Mouse (Mus musculus) myocyte (in vitro differentiated cells): Measurements from ENCODE around the gene Olfr574.

ENCODE experiments used
- POLR2AphosphoS2 ChIP-seq: IDR thresholded peaks from one replicate; pipeline ENCODE4 v1.6.1; 2011; ENCODE audit warnings: low read depth, control low read depth; ENCODE audit not compliant: insufficient read length
- TCF12 ChIP-seq: IDR thresholded peaks from one replicate; pipeline ENCODE4 v1.6.1; 2011; ENCODE audit warnings: mild to moderate bottlenecking, control low read depth; ENCODE audit not compliant: poor library complexity, insufficient read depth, severe bottlenecking
- TCF3 ChIP-seq: IDR thresholded peaks from one replicate; pipeline ENCODE4 v1.6.1; 2011; ENCODE audit warnings: low read depth, control low read depth; ENCODE audit not compliant: insufficient read length
- USF1 ChIP-seq: IDR thresholded peaks from one replicate; pipeline ENCODE4 v1.6.1; 2011; ENCODE audit warnings: low read depth, mild to moderate bottlenecking, control low read depth, moderate library complexity

DNA sequence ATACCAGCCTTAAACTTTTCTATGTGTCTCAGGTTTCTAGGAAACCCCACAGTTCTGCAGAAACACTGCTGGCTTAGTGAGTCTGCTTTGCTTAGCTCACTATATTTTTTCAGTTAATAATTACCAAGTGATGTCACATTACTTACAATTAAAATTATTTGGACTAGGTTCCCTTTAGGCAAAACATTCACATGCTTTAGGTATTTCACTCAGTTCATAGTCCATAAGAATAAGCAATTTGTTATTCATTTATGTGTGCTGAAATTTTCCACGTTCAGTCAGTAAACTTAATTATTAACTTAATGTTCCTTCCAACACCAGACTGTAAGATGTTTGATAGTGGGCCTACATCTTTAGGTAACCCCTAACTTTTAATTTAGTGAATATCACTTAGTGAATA is 2.5 kb downstream of the Olfr574 start:
- TF ChIP-seq USF1 (no peak), TCF12 (no peak), POLR2AphosphoS2 (no peak), TCF3 (no peak)
